In the genomic region with DNA sequence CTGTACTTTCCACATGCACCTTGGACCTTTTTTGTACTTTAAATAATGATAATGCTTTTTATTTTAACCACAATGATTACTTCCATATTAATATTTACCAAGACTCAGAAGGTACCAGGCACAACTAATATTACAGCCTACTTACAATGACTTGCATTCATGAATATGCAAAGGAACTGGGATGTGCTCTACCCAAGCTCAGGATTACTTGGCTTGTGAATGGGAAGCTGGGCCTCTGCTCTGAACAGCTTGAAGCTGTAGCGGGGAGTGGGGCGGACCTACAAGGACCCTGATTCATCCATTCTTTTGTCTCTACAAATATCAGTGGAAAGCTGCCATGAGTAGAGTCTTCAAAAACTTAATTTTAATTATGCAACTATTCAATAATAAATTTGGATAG, we compare ENCODE assay signal across 26 mouse cellular contexts. TPM values are rescaled to one million over a fixed set of nuclear protein-coding genes. Genes with fewer than 3 reads are reported as not detected.
DNase-seq lines count a peak whose midpoint lies in the region; ATAC-seq and TF ChIP-seq lines count a peak whose summit lies in the region.
"Had no signal": no experiment of that assay in that cellular context is flagged by ENCODE, and none has a peak within 500 bp of the region (broad histone marks: within the 10 kb centered on the region; RNA-seq: fewer than 3 reads in every experiment).

No protein-coding gene starts in this region.

- peak; percentile 9 for DNase-seq in forebrain, embryonic 11.5 days (ENCODE audit: low spot score)
- DNase-seq in midbrain, embryonic 11.5 days (ENCODE audit: low spot score, missing footprints) = no peak
- DNase-seq in NIH3T3 (ENCODE audit: low read depth) = peak; percentile 36
- DNase-seq in left cerebral cortex, adult 2 months (ENCODE audit: extremely low spot score in 1 of 2, low spot score in 2 of 2) = no peak
- DNase-seq: adrenal gland, postnatal 10 days; adrenal gland, postnatal 36 days; cerebellum, adult 11 months; cerebellum, adult 2 months; cerebellum, adult 9-11 months; cerebellum, postnatal 25 days; gastrocnemius, postnatal 10 days; gastrocnemius, postnatal 36 days; heart, postnatal 10 days; heart, postnatal 36 days had no signal

- no peaks in the 10 kb centered on the region for H3K27me3 ChIP-seq in forebrain, embryonic 11.5 days (ENCODE audit: control insufficient read depth, insufficient read depth, low read length)
- H3K27me3 ChIP-seq in forebrain, embryonic 16.5 days (replicated peaks; ENCODE audit: control insufficient read depth, insufficient read depth, low read length) = no peaks in the 10 kb centered on the region
- H3K27me3 ChIP-seq in midbrain, embryonic 11.5 days (ENCODE audit: control insufficient read depth, insufficient read depth, low read length) = no peaks in the 10 kb centered on the region
- no peaks in the 10 kb centered on the region for H3K27me3 ChIP-seq in midbrain, embryonic 15.5 days (replicated peaks)
- H3K27me3 ChIP-seq: embryonic facial prominence, embryonic 12.5 days; embryonic facial prominence, embryonic 15.5 days; forebrain, embryonic 12.5 days; forebrain, embryonic 15.5 days; heart, embryonic 12.5 days; heart, embryonic 15.5 days; hindbrain, embryonic 13.5 days had no signal

- no peak for ATAC-seq in forebrain, embryonic 11.5 days (replicated peaks; ENCODE audit: low FRiP score)
- no peak; the same call in 1 of the 2 replicates for ATAC-seq in forebrain, embryonic 16.5 days
- ATAC-seq in midbrain, embryonic 11.5 days (ENCODE audit: low FRiP score) = 0 out of 2 replicates have a peak, but pooled peaks have one; percentile 48
- no peak for ATAC-seq in midbrain, embryonic 15.5 days (replicated peaks)
- ATAC-seq: forebrain, embryonic 15.5 days; hindbrain, embryonic 16.5 days; Patski had no signal

- no peak overlapping the region for H3K4me2 ChIP-seq in forebrain, embryonic 11.5 days (ENCODE audit: low read depth, low read length, severe bottlenecking)
- no peak overlapping the region for H3K4me2 ChIP-seq in forebrain, embryonic 16.5 days (ENCODE audit: low read length)
- H3K4me2 ChIP-seq in midbrain, embryonic 11.5 days = no peak overlapping the region
- H3K4me2 ChIP-seq in midbrain, embryonic 15.5 days = no peak overlapping the region
- H3K4me2 ChIP-seq: embryonic facial prominence, embryonic 12.5 days; embryonic facial prominence, embryonic 15.5 days; forebrain, embryonic 12.5 days; forebrain, embryonic 15.5 days; heart, embryonic 12.5 days; heart, embryonic 15.5 days; hindbrain, embryonic 13.5 days had no signal

- no peak for TF ChIP-seq CTCF in left cerebral cortex, adult 2 months (IDR thresholded peaks at IDR 0.05)

- intact Hi-C loops in left cerebral cortex, adult 2 months (cut with DNase I) = no loop called here

- no peaks in the 10 kb centered on the region for H3K36me3 ChIP-seq in forebrain, embryonic 11.5 days (ENCODE audit: control insufficient read depth, insufficient read depth, low read length)
- H3K36me3 ChIP-seq in forebrain, embryonic 16.5 days (ENCODE audit: control insufficient read depth, insufficient read depth) = no peaks in the 10 kb centered on the region
- no peaks in the 10 kb centered on the region for H3K36me3 ChIP-seq in midbrain, embryonic 11.5 days (ENCODE audit: control insufficient read depth, insufficient read depth, low read length)
- H3K36me3 ChIP-seq in midbrain, embryonic 15.5 days (replicated peaks) = no peaks in the 10 kb centered on the region
- H3K36me3 ChIP-seq: embryonic facial prominence, embryonic 15.5 days; forebrain, embryonic 12.5 days; forebrain, embryonic 15.5 days; heart, embryonic 12.5 days; heart, embryonic 15.5 days; hindbrain, embryonic 13.5 days had no signal

- 67% methylated on average over 2 of the region's 2 CpGs for WGBS in forebrain, embryonic 11.5 days
- 30% methylated on average over 2 of the region's 2 CpGs for WGBS in forebrain, embryonic 16.5 days
- 43% methylated on average over 2 of the region's 2 CpGs for whole genome bisulfite sequencing in midbrain, embryonic 11.5 days
- 33% methylated on average over 2 of the region's 2 CpGs for WGBS in midbrain, embryonic 15.5 days

- H3K9me3 ChIP-seq in forebrain, embryonic 11.5 days (ENCODE audit: control insufficient read depth, low read length) = peaks cover 3% of the 10 kb centered on the region; the same call in 1 of the 2 replicates
- peaks cover 3% of the 10 kb centered on the region; the same call in 1 of the 2 replicates for H3K9me3 ChIP-seq in forebrain, embryonic 16.5 days (ENCODE audit: control insufficient read depth, low read length)
- H3K9me3 ChIP-seq in midbrain, embryonic 11.5 days (ENCODE audit: control insufficient read depth, low read length) = peaks cover 7% of the 10 kb centered on the region; the same call in 1 of the 2 replicates
- 0 out of 2 replicates have a peak, but pooled peaks cover 3% of the 10 kb centered on the region for H3K9me3 ChIP-seq in midbrain, embryonic 15.5 days
- H3K9me3 ChIP-seq: forebrain, embryonic 15.5 days had no signal

- no peak overlapping the region for H3K27ac ChIP-seq in forebrain, embryonic 11.5 days (ENCODE audit: low read depth, low read length)
- no peak overlapping the region for H3K27ac ChIP-seq in forebrain, embryonic 16.5 days (ENCODE audit: low read length)
- H3K27ac ChIP-seq in midbrain, embryonic 11.5 days (ENCODE audit: low read depth, low read length) = no peak overlapping the region
- no peak overlapping the region for H3K27ac ChIP-seq in midbrain, embryonic 15.5 days
- H3K27ac ChIP-seq in left cerebral cortex, adult 2 months = no peak overlapping the region
- H3K27ac ChIP-seq: embryonic facial prominence, embryonic 12.5 days; embryonic facial prominence, embryonic 15.5 days; forebrain, embryonic 12.5 days; forebrain, embryonic 15.5 days; heart, embryonic 15.5 days; hindbrain, embryonic 10.5 days; hindbrain, embryonic 13.5 days had no signal

- no peak overlapping the region for H3K4me3 ChIP-seq in forebrain, embryonic 11.5 days (ENCODE audit: low read depth, low read length)
- no peak overlapping the region for H3K4me3 ChIP-seq in forebrain, embryonic 16.5 days (replicated peaks; ENCODE audit: low read length)
- no peak overlapping the region for H3K4me3 ChIP-seq in midbrain, embryonic 11.5 days (ENCODE audit: low read depth, low read length)
- no peak overlapping the region for H3K4me3 ChIP-seq in midbrain, embryonic 15.5 days
- H3K4me3 ChIP-seq in left cerebral cortex, adult 2 months = no peak overlapping the region
- H3K4me3 ChIP-seq: embryonic facial prominence, embryonic 12.5 days; embryonic facial prominence, embryonic 15.5 days; forebrain, embryonic 12.5 days; forebrain, embryonic 15.5 days; heart, embryonic 12.5 days; heart, embryonic 15.5 days; hindbrain, embryonic 10.5 days; hindbrain, embryonic 13.5 days had no signal

- no peak overlapping the region for H3K9ac ChIP-seq in forebrain, embryonic 11.5 days (ENCODE audit: low read length)
- H3K9ac ChIP-seq in forebrain, embryonic 16.5 days (replicated peaks; ENCODE audit: low read depth, low read length) = no peak overlapping the region
- no peak overlapping the region for H3K9ac ChIP-seq in midbrain, embryonic 11.5 days (ENCODE audit: low read length)
- H3K9ac ChIP-seq in midbrain, embryonic 15.5 days = no peak overlapping the region
- H3K9ac ChIP-seq: embryonic facial prominence, embryonic 12.5 days; embryonic facial prominence, embryonic 15.5 days; forebrain, embryonic 12.5 days; forebrain, embryonic 15.5 days; heart, embryonic 12.5 days; heart, embryonic 15.5 days; hindbrain, embryonic 13.5 days had no signal

- H3K4me1 ChIP-seq in forebrain, embryonic 11.5 days (replicated peaks; ENCODE audit: control insufficient read depth, insufficient read depth, low read length) = no peaks in the 10 kb centered on the region
- H3K4me1 ChIP-seq in forebrain, embryonic 16.5 days (replicated peaks; ENCODE audit: control insufficient read depth, insufficient read depth, low read length) = no peaks in the 10 kb centered on the region
- H3K4me1 ChIP-seq in midbrain, embryonic 11.5 days (ENCODE audit: control insufficient read depth, insufficient read depth, low read length) = peaks cover 10% of the 10 kb centered on the region
- no peaks in the 10 kb centered on the region; the same call in 1 of the 2 replicates for H3K4me1 ChIP-seq in midbrain, embryonic 15.5 days
- H3K4me1 ChIP-seq: embryonic facial prominence, embryonic 12.5 days; embryonic facial prominence, embryonic 15.5 days; forebrain, embryonic 15.5 days; heart, embryonic 15.5 days; hindbrain, embryonic 10.5 days; hindbrain, embryonic 13.5 days had no signal

RNA-seq across cellular contexts. Expression of gene Smoc1, which starts 47.5 kb away (rescaled TPM):
- polyA plus RNA-seq in forebrain, embryonic 11.5 days (2014; fragmentation: Nextera tagmentation; extraction: Ambion mirVana) = 6.7 and 6.8 TPM in 2 replicates
- polyA plus RNA-seq in forebrain, embryonic 16.5 days (2015; fragmentation: Nextera tagmentation; extraction: Ambion mirVana) = 12.8 and 13.2 TPM in 2 replicates
- 17.3 and 19.0 TPM in 2 replicates for polyA plus RNA-seq in midbrain, embryonic 11.5 days (2014; fragmentation: Nextera tagmentation; extraction: Ambion mirVana)
- 27.8 and 29.9 TPM in 2 replicates for polyA plus RNA-seq in midbrain, embryonic 15.5 days (2015; fragmentation: Nextera tagmentation; extraction: Ambion mirVana)
- 1 to 10 TPM; 8.8 to 9.6 TPM for total RNA-seq in left cerebral cortex, adult 2 months (2021)

Comparison
In these comparisons a context has a peak if more than half of its experiments do, and no peak if none do; other contexts are left out.
1. DNase-seq: peak in forebrain, embryonic 11.5 days (single experiment) and NIH3T3 (single experiment); none in midbrain, embryonic 11.5 days (single experiment) and left cerebral cortex, adult 2 months (0 of 2).